Mouse (Mus musculus) brain, embryonic 18.5 days (tissue): ENCODE results near the gene Ppp4r2.
"Not testable (repeated sequence)": the region's sequence is repeated elsewhere in the genome, so short reads cannot be mapped to it uniquely, and the experiment has no call there.

ENCODE experiments used
- DNase-seq: peaks from one replicate; pipeline ENCODE4 v3.0.0-alpha.2; 2012; ENCODE audit warnings: low read depth, low spot score

The Ppp4r2 gene

GRCm38 (mm10) chr6:100831188-100831587, 2.2 kb upstream of the Ppp4r2 start:
- DNase-seq, result no peak

- DNase-seq, result no peak
Observed at GRCm38 (mm10) chr6:100831751-100832150, 1.7 kb upstream of the Ppp4r2 start.

- peak; percentile 20 for DNase-seq
Observed at GRCm38 (mm10) chr6:100833811-100834481, 524 bp downstream of the Ppp4r2 start.

- no peak for DNase-seq
Observed at GRCm38 (mm10) chr6:100834489-100835160, 1.2 kb downstream of the Ppp4r2 start.

- no peak for DNase-seq
Observed at GRCm38 (mm10) chr6:100845058-100845457, 11.6 kb downstream of the Ppp4r2 start.

- no peak for DNase-seq
Observed at GRCm38 (mm10) chr6:100847264-100847663, 13.8 kb downstream of the Ppp4r2 start.

- no peak for DNase-seq
Observed at GRCm38 (mm10) chr6:100848682-100849375, 15.4 kb downstream of the Ppp4r2 start.

- no peak for DNase-seq
Observed at GRCm38 (mm10) chr6:100850671-100851081, 17.3 kb downstream of the Ppp4r2 start.

- DNase-seq, result no peak
Observed at GRCm38 (mm10) chr6:100851083-100851482, 17.7 kb downstream of the Ppp4r2 start.

GRCm38 (mm10) chr6:100865321-100865720, 31.9 kb downstream of the Ppp4r2 start:
- DNase-seq, result no peak

- not testable (repeated sequence) for DNase-seq
Observed at GRCm38 (mm10) chr6:100865788-100866187, 32.4 kb downstream of the Ppp4r2 start.

- DNase-seq, result not testable (repeated sequence)
Observed at GRCm38 (mm10) chr6:100866246-100866645, 32.8 kb downstream of the Ppp4r2 start.

GRCm38 (mm10) chr6:100868863-100869262, 35.4 kb downstream of the Ppp4r2 start:
- DNase-seq, result no peak

- no peak for DNase-seq
Observed at GRCm38 (mm10) chr6:100869909-100870308, 36.5 kb downstream of the Ppp4r2 start.

- DNase-seq, result no peak
Observed at GRCm38 (mm10) chr6:100873191-100873590, 39.8 kb downstream of the Ppp4r2 start.

GRCm38 (mm10) chr6:100875862-100876623, 42.6 kb downstream of the Ppp4r2 start:
- no peak for DNase-seq

GRCm38 (mm10) chr6:100876624-100877017, 43.2 kb downstream of the Ppp4r2 start:
- no peak for DNase-seq

- DNase-seq, result no peak
Observed at GRCm38 (mm10) chr6:100878546-100878945, 45.1 kb downstream of the Ppp4r2 start.

- no peak for DNase-seq
Observed at GRCm38 (mm10) chr6:100879607-100880006, 46.2 kb downstream of the Ppp4r2 start.

- DNase-seq, result no peak
Observed at GRCm38 (mm10) chr6:100881657-100882056, 48.2 kb downstream of the Ppp4r2 start.

- peak; percentile 43 for DNase-seq
Observed at GRCm38 (mm10) chr6:100882381-100883213, 49.2 kb downstream of the Ppp4r2 start.
